In the genomic region with DNA sequence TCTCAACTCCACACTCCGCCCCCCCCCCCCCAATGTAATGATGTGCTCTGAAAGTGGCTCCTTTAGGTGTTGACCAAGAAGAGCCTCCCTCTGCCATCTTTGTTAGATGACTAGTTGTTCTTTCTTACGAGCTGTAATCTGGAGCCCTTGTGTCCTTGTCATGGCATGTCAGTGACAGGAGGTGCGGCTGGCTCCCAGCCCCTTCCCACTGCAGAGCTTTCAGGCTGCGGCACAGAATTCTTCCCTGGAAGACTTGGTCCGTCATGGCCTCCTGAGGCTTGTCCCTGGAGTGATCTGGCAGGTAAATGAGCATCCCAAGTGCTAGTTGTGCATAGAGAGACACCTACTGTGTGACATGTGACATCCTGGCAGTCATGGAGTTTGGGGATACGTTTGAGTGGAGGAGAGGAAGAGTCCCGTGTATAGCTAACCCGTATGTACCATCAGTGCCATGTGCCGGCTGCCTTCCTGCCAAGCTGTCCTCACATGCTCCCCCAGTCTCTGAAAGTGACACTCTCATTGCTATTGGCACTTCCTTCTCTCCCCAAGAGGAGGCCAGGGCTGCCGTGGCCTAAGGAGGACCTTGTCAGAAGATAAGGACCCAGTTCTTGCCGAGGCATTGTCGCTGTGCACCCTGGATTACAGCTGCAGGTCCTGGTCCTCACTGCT, we compare ENCODE assay signal across 13 mouse cellular contexts. TPM values are rescaled to one million over a fixed set of nuclear protein-coding genes. Genes with fewer than 3 reads are reported as not detected.
DNase-seq lines count a peak whose midpoint lies in the region; ATAC-seq lines count a peak whose summit lies in the region.
"Had no signal": no experiment of that assay in that cellular context is flagged by ENCODE, and none has a peak within 500 bp of the region (broad histone marks: within the 10 kb centered on the region; RNA-seq: fewer than 3 reads in every experiment).

No protein-coding gene starts in this region.

- no peak overlapping the region for H3K27ac ChIP-seq in liver, embryonic 16.5 days (ENCODE audit: low read length)
- H3K27ac ChIP-seq in liver, embryonic 12.5 days = no peak overlapping the region
- H3K27ac ChIP-seq: liver, embryonic 15.5 days had no signal

- peak; percentile 62 for DNase-seq in cerebellum, adult 11-12 months
- no peak for DNase-seq in cerebellum, postnatal 4 days (ENCODE audit: low spot score in 2 of 2)
- peak; percentile 42 to 64 for DNase-seq in gastrocnemius, adult 8-10 months (ENCODE audit: low spot score in 2 of 2)
- DNase-seq in gastrocnemius, postnatal 36 days = no peak
- peak; percentile 81 for DNase-seq in skeletal muscle tissue, adult 2 months (ENCODE audit: low read depth, low spot score)
- DNase-seq in thymus, adult 18-20 months = no peak
- DNase-seq: adrenal gland, postnatal 14 days; kidney, postnatal 14 days; lung, postnatal 4 days; thymus, adult 2 months had no signal

- 0 out of 2 replicates have a peak, but pooled peaks have one; percentile 14 for ATAC-seq in liver, embryonic 16.5 days (ENCODE audit: low read depth)
- ATAC-seq in liver, embryonic 12.5 days = no peak

- WGBS in liver, embryonic 16.5 days (ENCODE audit: insufficient replicate concordance) = 56% methylated on average over 12 of the region's 12 CpGs
- 55% methylated on average over 12 of the region's 12 CpGs for WGBS in liver, embryonic 12.5 days (ENCODE audit: insufficient replicate concordance)

- H3K4me3 ChIP-seq in liver, embryonic 16.5 days (ENCODE audit: low read depth, low read length) = no peak overlapping the region
- H3K4me3 ChIP-seq in liver, embryonic 12.5 days = no peak overlapping the region
- H3K4me3 ChIP-seq: liver, embryonic 15.5 days had no signal

- no peaks in the 10 kb centered on the region for H3K9me3 ChIP-seq in liver, embryonic 16.5 days (replicated peaks; ENCODE audit: control insufficient read depth, low read length)
- H3K9me3 ChIP-seq in liver, embryonic 12.5 days (replicated peaks) = no peaks in the 10 kb centered on the region
- H3K9me3 ChIP-seq: liver, embryonic 15.5 days had no signal

- no peaks in the 10 kb centered on the region for H3K27me3 ChIP-seq in liver, embryonic 16.5 days (ENCODE audit: control insufficient read depth, insufficient read depth, low read depth, low read length)
- no peaks in the 10 kb centered on the region for H3K27me3 ChIP-seq in liver, embryonic 12.5 days (replicated peaks)
- H3K27me3 ChIP-seq: liver, embryonic 15.5 days had no signal

- H3K4me2 ChIP-seq in liver, embryonic 16.5 days (ENCODE audit: low read depth, low read length) = no peak overlapping the region
- no peak overlapping the region for H3K4me2 ChIP-seq in liver, embryonic 12.5 days
- H3K4me2 ChIP-seq: liver, embryonic 15.5 days had no signal

- H3K36me3 ChIP-seq in liver, embryonic 16.5 days (ENCODE audit: control insufficient read depth, insufficient read depth) = peaks cover 8% of the 10 kb centered on the region
- H3K36me3 ChIP-seq in liver, embryonic 12.5 days = peaks cover 28% of the 10 kb centered on the region

- H3K4me1 ChIP-seq in liver, embryonic 16.5 days (ENCODE audit: control insufficient read depth, low read depth, low read length) = peaks cover 7% of the 10 kb centered on the region; the same call in 1 of the 2 replicates
- peaks cover 40% of the 10 kb centered on the region for H3K4me1 ChIP-seq in liver, embryonic 12.5 days

- intact Hi-C loops in gastrocnemius, postnatal 36 days (cut with DNase I) = no loop called here

- no peak overlapping the region for H3K9ac ChIP-seq in liver, embryonic 16.5 days (ENCODE audit: low read depth, low read length)
- H3K9ac ChIP-seq in liver, embryonic 12.5 days = no peak overlapping the region
- H3K9ac ChIP-seq: liver, embryonic 15.5 days had no signal

RNA-seq across cellular contexts. Expression of gene Sec14l1, which starts 24.0 kb away (rescaled TPM):
- 10 to 100 TPM; 42.6 to 56.1 (median 50.7) TPM for total RNA-seq in gastrocnemius, adult 8-10 months (2022)
- 10 to 100 TPM; 37.6 to 42.9 TPM for total RNA-seq in gastrocnemius, postnatal 36 days (2021)
- 18.4 and 19.3 TPM in 2 replicates for polyA plus RNA-seq in liver, embryonic 16.5 days (2015; fragmentation: Nextera tagmentation; extraction: Ambion mirVana)
- 26.9 and 27.5 TPM in 2 replicates for polyA plus RNA-seq in liver, embryonic 12.5 days (2016; fragmentation: Nextera tagmentation; extraction: Ambion mirVana)

Comparison
In these comparisons a context has a peak if more than half of its experiments do, and no peak if none do; other contexts are left out.
1. DNase-seq: peak in cerebellum, adult 11-12 months (single experiment), gastrocnemius, adult 8-10 months (2 of 2) and skeletal muscle tissue, adult 2 months (single experiment); none in cerebellum, postnatal 4 days (0 of 2), gastrocnemius, postnatal 36 days (0 of 2) and thymus, adult 18-20 months (0 of 2).